Mouse (Mus musculus): ENCODE measurements around the gene Creb3l4. TPM values are rescaled to one million over a fixed set of nuclear protein-coding genes. Genes with fewer than 3 reads are reported as not detected.

Gene Creb3l4
- polyA plus RNA-seq, 2 experiments, result 0.24 to 0.27 TPM

DNA sequence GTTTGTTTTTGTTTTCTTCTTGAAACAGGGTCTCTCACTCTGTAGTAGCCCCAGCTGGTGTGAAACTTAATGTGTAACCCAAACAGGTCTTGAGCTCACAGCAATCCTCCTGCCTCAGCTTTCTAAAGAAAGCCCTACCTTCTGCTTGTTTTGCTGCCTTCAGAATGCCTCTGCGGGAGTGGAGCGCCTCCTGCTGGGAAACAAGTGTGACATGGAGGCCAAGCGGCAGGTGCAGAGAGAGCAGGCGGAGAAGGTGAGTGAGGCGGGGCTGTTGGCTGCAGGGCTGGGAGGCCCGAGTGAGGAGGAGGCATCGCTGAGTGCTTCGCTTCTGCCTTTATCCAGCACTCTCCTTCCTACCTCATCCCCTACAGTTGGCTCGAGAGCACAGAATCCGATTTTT, 19.0 kb downstream of the Creb3l4 start:
- Histone ChIP-seq H3K4me1 (replicated peaks; ENCODE audit: control insufficient read depth in 2 of 2, insufficient read depth in 2 of 2, low read length in 1 of 2) (peaks cover 0 to 15% of the 10 kb centered on the region in 2 experiments; a peak in 3 of 4 replicates), H3K36me3 (replicated peaks; ENCODE audit: control insufficient read depth, insufficient read depth, low read depth) (no peaks in the 10 kb centered on the region), H3K27ac (no peak overlapping the region), H3K4me3 (ENCODE audit: insufficient read depth in 1 of 2, low read depth in 2 of 2, low read length in 2 of 2) (no peak overlapping the region), H3K27me3 (ENCODE audit: control insufficient read depth, insufficient read depth, low read length) (no peaks in the 10 kb centered on the region), H3K9me3 (ENCODE audit: control insufficient read depth, low read length) (no peaks in the 10 kb centered on the region; the same call in 1 of the 2 replicates), H3K4me2 (ENCODE audit: low read depth) (no peak overlapping the region), H3K9ac (replicated peaks) (no peak overlapping the region)
- no peak for TF ChIP-seq EP300 (IDR thresholded peaks at IDR 0.05; ENCODE audit: low read depth)
- TF ChIP-seq CTCF (IDR thresholded peaks at IDR 0.05; ENCODE audit: low read depth), result peak; percentile 53
- 71% methylated on average over 10 of the region's 10 CpGs for WGBS (ENCODE audit: insufficient replicate concordance)
- no peak for ATAC-seq (ENCODE audit: insufficient read depth)
- no peak for DNase-seq (ENCODE audit: low read depth in 3 of 3, low spot score in 3 of 3)

GRCm38 (mm10) chr3:90222941-90223340, 20.4 kb downstream of the Creb3l4 start:
- Histone ChIP-seq H3K4me2 (ENCODE audit: low read depth) (no peak overlapping the region), H3K4me3 (ENCODE audit: insufficient read depth in 1 of 2, low read depth in 2 of 2, low read length in 2 of 2) (no peak overlapping the region), H3K9me3 (ENCODE audit: control insufficient read depth, low read length) (no peaks in the 10 kb centered on the region), H3K36me3 (replicated peaks; ENCODE audit: control insufficient read depth, insufficient read depth, low read depth) (no peaks in the 10 kb centered on the region), H3K27ac (no peak overlapping the region), H3K9ac (replicated peaks) (no peak overlapping the region), H3K4me1 (replicated peaks; ENCODE audit: control insufficient read depth in 2 of 2, insufficient read depth in 2 of 2, low read length in 1 of 2) (peaks cover 0 to 15% of the 10 kb centered on the region in 2 experiments; a peak in 3 of 4 replicates), H3K27me3 (ENCODE audit: control insufficient read depth, insufficient read depth, low read length) (no peaks in the 10 kb centered on the region)
- DNase-seq (ENCODE audit: low read depth in 3 of 3, low spot score in 3 of 3) (no peak), ATAC-seq (ENCODE audit: insufficient read depth) (no peak)
- 31% methylated on average over 3 of the region's 3 CpGs for WGBS (ENCODE audit: insufficient replicate concordance)
- TF ChIP-seq CTCF (IDR thresholded peaks at IDR 0.05; ENCODE audit: low read depth) (no peak), EP300 (IDR thresholded peaks at IDR 0.05; ENCODE audit: low read depth) (no peak)

GRCm38 (mm10) chr3:90222455-90222854, 20.9 kb downstream of the Creb3l4 start:
- Histone ChIP-seq H3K4me3 (ENCODE audit: insufficient read depth in 1 of 2, low read depth in 2 of 2, low read length in 2 of 2) (no peak overlapping the region), H3K4me2 (ENCODE audit: low read depth) (no peak overlapping the region), H3K9ac (replicated peaks) (no peak overlapping the region), H3K4me1 (replicated peaks; ENCODE audit: control insufficient read depth in 2 of 2, insufficient read depth in 2 of 2, low read length in 1 of 2) (peaks cover 0 to 15% of the 10 kb centered on the region in 2 experiments; a peak in 3 of 4 replicates), H3K27ac (no peak overlapping the region), H3K9me3 (ENCODE audit: control insufficient read depth, low read length) (no peaks in the 10 kb centered on the region), H3K36me3 (replicated peaks; ENCODE audit: control insufficient read depth, insufficient read depth, low read depth) (no peaks in the 10 kb centered on the region), H3K27me3 (ENCODE audit: control insufficient read depth, insufficient read depth, low read length) (no peaks in the 10 kb centered on the region)
- no peak for DNase-seq (ENCODE audit: low read depth in 3 of 3, low spot score in 3 of 3)
- no peak for ATAC-seq (ENCODE audit: insufficient read depth)
- TF ChIP-seq CTCF (IDR thresholded peaks at IDR 0.05; ENCODE audit: low read depth), result no peak
- TF ChIP-seq EP300 (IDR thresholded peaks at IDR 0.05; ENCODE audit: low read depth), result no peak
- 64% methylated on average over 4 of the region's 4 CpGs for WGBS (ENCODE audit: insufficient replicate concordance)

DNA sequence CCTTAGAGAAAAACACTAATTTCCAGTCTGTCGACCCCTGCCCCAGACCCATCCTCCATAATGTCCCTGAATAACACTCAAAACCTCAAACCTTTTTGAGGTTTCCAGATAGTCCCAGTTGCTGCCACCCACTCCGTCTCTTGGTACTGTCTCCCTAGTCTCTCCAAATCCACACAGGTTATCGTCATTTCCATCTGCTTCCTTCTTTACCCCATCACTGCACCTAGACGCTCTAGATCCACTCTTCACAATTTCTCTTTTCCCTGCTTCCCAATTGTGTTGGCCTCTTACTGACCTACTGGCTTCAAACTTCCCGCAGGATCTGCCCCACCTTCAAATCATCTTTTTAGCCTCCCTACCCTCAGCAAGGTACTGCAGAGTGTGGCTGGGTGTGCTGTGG, 22.2 kb downstream of the Creb3l4 start:
- ATAC-seq (ENCODE audit: insufficient read depth) (no peak), DNase-seq (ENCODE audit: low read depth in 3 of 3, low spot score in 3 of 3) (no peak)
- peak overlapping the region; percentile 1 to 58; a peak in 2 of 4 replicates for H3K4me3 ChIP-seq (ENCODE audit: insufficient read depth in 1 of 2, low read depth in 2 of 2, low read length in 2 of 2)
- no peaks in the 10 kb centered on the region for H3K36me3 ChIP-seq (replicated peaks; ENCODE audit: control insufficient read depth, insufficient read depth, low read depth)
- H3K27me3 ChIP-seq (ENCODE audit: control insufficient read depth, insufficient read depth, low read length), result no peaks in the 10 kb centered on the region
- H3K4me1 ChIP-seq (replicated peaks; ENCODE audit: control insufficient read depth in 2 of 2, insufficient read depth in 2 of 2, low read length in 1 of 2), result peaks cover 0 to 15% of the 10 kb centered on the region in 2 experiments; a peak in 3 of 4 replicates
- H3K9ac ChIP-seq (replicated peaks), result peak overlapping the region; percentile 65
- H3K4me2 ChIP-seq (ENCODE audit: low read depth), result peak overlapping the region; percentile 85
- WGBS (ENCODE audit: insufficient replicate concordance), result 11% methylated on average over 5 of the region's 5 CpGs
- no peak overlapping the region for H3K27ac ChIP-seq
- no peaks in the 10 kb centered on the region for H3K9me3 ChIP-seq (ENCODE audit: control insufficient read depth, low read length)
- TF ChIP-seq CTCF (IDR thresholded peaks at IDR 0.05; ENCODE audit: low read depth), result no peak
- TF ChIP-seq EP300 (IDR thresholded peaks at IDR 0.05; ENCODE audit: low read depth), result no peak

DNA sequence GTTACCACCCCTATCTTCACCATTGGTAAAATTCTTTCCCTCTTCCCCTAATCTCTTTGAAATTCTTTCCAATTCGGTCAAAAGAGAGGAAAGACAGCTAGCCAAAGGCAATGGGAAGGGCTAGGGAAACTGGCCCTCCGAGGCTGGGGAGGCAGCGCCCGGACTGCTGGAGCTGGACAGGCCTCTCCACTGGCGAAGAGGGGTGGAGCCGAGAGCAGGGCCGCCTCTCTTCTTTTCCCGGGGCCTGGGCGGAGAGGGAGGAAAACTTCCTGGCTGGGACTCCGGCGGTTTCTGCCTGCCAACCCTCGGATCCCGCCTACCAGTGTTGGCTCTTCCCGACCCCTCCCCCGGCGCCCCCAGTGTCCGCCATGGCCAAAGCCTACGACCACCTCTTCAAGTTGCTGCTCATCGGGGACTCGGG, 22.8 kb downstream of the Creb3l4 start:
- TF ChIP-seq CTCF (IDR thresholded peaks at IDR 0.05; ENCODE audit: low read depth) (no peak), EP300 (IDR thresholded peaks at IDR 0.05; ENCODE audit: low read depth) (no peak)
- no peaks in the 10 kb centered on the region for H3K27me3 ChIP-seq (ENCODE audit: control insufficient read depth, insufficient read depth, low read length)
- 4% methylated on average over 19 of the region's 20 CpGs for WGBS (ENCODE audit: insufficient replicate concordance)
- ATAC-seq (ENCODE audit: insufficient read depth), result peak; percentile 54; the same call in 1 of the 2 replicates
- no peaks in the 10 kb centered on the region for H3K9me3 ChIP-seq (ENCODE audit: control insufficient read depth, low read length)
- H3K4me1 ChIP-seq (replicated peaks; ENCODE audit: control insufficient read depth in 2 of 2, insufficient read depth in 2 of 2, low read length in 1 of 2), result peaks cover 0 to 15% of the 10 kb centered on the region in 2 experiments; a peak in 3 of 4 replicates
- no peak overlapping the region for H3K27ac ChIP-seq
- peak overlapping the region; percentile 85 for H3K4me2 ChIP-seq (ENCODE audit: low read depth)
- DNase-seq (ENCODE audit: low read depth in 3 of 3, low spot score in 3 of 3), result no peak
- H3K36me3 ChIP-seq (replicated peaks; ENCODE audit: control insufficient read depth, insufficient read depth, low read depth), result no peaks in the 10 kb centered on the region
- H3K4me3 ChIP-seq (ENCODE audit: insufficient read depth in 1 of 2, low read depth in 2 of 2, low read length in 2 of 2), result peak overlapping the region; percentile 58 to 61
- peak overlapping the region; percentile 65 for H3K9ac ChIP-seq (replicated peaks)

All from liver, embryonic 14.5 days (tissue).